Mouse (Mus musculus): Measurements from ENCODE around the gene Sephs1. TPM values are rescaled to one million over a fixed set of nuclear protein-coding genes. Genes with fewer than 3 reads are reported as not detected.
"Not testable (repeated sequence)": the region's sequence is repeated elsewhere in the genome, so short reads cannot be mapped to it uniquely, and the experiment has no call there.

The Sephs1 gene
- polyA plus RNA-seq, 1 experiment from 2014 or later: 124 TPM

DNA sequence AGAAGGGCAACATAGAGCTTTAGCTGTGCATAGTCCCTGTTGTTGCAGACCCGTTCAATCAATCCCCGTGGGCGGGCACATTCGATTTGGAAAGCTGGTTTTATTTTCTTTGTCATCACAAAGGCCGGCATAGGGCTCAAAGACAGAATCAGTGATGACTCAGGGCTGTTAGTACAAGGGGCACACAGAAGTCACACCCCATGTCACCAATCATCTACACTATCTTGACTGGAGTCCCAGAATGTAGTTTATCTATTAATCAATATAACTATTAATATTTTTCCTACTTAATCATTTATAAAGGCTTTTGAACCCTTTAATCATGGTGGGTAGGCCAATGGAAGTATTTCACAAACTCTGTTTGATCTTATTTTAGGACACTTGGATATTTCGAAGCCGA is 56.6 kb downstream of the Sephs1 start:
- Histone ChIP-seq H3K4me3 (no peak overlapping the region), H3K36me3 (peaks cover 15% of the 10 kb centered on the region; the same call in 1 of the 2 replicates), H3K27ac (replicated peaks) (no peak overlapping the region), H3K27me3 (no peaks in the 10 kb centered on the region), H3K4me1 (no peaks in the 10 kb centered on the region), H3K9me3 (no peaks in the 10 kb centered on the region), H3K4me2 (replicated peaks) (no peak overlapping the region), H3K9ac (replicated peaks) (no peak overlapping the region)
- 91% methylated on average over 7 of the region's 7 CpGs for WGBS
- ATAC-seq (ENCODE audit: low FRiP score, low read depth): no peak

DNA sequence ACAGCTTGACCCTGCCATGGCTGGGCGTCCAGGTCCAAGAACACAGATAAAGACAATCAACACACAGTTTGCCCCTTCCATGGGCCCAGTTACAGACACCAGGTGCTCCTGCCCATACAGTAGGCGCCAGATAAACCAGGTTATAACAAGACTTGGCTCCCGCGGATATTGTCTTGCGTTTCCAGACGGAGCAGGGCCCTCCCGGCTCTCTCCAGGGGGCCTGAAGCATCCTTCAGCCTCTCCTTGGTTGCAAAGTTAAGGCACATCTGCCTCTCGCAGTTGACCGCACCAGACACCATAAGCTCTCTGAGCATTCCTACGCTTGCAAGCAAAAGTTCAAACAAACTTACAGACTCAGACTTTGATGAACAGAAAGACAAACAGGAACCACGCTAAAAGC is 59.5 kb downstream of the Sephs1 start:
- H3K27me3 ChIP-seq: no peaks in the 10 kb centered on the region
- no peak overlapping the region for H3K9ac ChIP-seq (replicated peaks)
- no peak overlapping the region for H3K27ac ChIP-seq (replicated peaks)
- WGBS: 92% methylated on average over 11 of the region's 11 CpGs
- no peak overlapping the region for H3K4me3 ChIP-seq
- H3K9me3 ChIP-seq: 0 out of 2 replicates have a peak, but pooled peaks cover 6% of the 10 kb centered on the region
- no peaks in the 10 kb centered on the region for H3K4me1 ChIP-seq
- H3K36me3 ChIP-seq: peaks cover 15% of the 10 kb centered on the region; the same call in 1 of the 2 replicates
- H3K4me2 ChIP-seq (replicated peaks): no peak overlapping the region
- ATAC-seq (ENCODE audit: low FRiP score, low read depth): no peak

DNA sequence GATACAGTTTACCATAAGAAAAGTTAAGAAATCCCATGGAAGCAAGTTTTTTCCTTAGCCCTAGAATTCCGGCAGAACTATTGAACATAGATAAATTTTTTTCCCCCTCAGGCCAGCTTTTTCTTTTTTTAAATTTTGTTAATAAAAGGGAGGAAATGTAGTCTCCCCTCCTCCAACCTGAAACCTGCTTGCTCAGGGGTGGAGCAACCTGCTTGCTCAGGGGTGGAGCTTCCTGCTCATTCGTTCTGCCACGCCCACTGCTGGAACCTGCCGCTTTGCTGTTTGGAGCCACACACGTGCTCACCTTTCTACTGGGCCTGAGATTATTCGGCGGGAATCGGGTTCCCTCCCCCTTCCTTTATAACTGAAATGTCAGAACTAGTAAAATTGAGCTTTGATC is 68.3 kb downstream of the Sephs1 start:
- not testable (repeated sequence) for H3K36me3 ChIP-seq; H3K9me3 ChIP-seq; H3K4me2 ChIP-seq (replicated peaks); H3K9ac ChIP-seq (replicated peaks); H3K4me1 ChIP-seq; H3K27ac ChIP-seq (replicated peaks); H3K27me3 ChIP-seq; ATAC-seq (ENCODE audit: low FRiP score, low read depth); H3K4me3 ChIP-seq
- 94% methylated on average over 6 of the region's 8 CpGs for WGBS

DNA sequence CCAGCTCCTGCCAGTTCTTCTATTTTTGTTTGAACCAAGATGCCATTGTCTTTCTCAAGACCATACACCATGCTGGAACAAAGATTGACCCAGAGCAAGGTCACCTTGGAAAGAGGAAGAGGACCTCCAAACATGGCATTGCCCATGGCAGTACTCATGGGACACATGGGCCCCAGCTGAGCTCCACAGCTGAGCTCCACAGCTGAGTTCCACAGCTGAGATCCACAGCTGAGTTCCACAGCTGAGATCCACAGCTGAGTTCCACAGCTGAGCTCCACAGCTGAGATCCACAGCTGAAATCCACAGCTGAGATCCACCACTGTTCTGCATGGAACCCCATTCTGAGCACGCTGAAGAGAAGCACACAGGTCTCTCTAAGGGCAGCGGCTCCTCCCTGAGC is 69.6 kb downstream of the Sephs1 start:
- H3K9ac ChIP-seq (replicated peaks): no peak overlapping the region
- no peak overlapping the region for H3K4me3 ChIP-seq
- H3K9me3 ChIP-seq: no peaks in the 10 kb centered on the region
- 93% methylated on average over 2 of the region's 2 CpGs for WGBS
- H3K36me3 ChIP-seq: no peaks in the 10 kb centered on the region
- H3K27ac ChIP-seq (replicated peaks): no peak overlapping the region
- no peak for ATAC-seq (ENCODE audit: low FRiP score, low read depth)
- no peak overlapping the region for H3K4me2 ChIP-seq (replicated peaks)
- no peaks in the 10 kb centered on the region for H3K4me1 ChIP-seq
- no peaks in the 10 kb centered on the region for H3K27me3 ChIP-seq

DNA sequence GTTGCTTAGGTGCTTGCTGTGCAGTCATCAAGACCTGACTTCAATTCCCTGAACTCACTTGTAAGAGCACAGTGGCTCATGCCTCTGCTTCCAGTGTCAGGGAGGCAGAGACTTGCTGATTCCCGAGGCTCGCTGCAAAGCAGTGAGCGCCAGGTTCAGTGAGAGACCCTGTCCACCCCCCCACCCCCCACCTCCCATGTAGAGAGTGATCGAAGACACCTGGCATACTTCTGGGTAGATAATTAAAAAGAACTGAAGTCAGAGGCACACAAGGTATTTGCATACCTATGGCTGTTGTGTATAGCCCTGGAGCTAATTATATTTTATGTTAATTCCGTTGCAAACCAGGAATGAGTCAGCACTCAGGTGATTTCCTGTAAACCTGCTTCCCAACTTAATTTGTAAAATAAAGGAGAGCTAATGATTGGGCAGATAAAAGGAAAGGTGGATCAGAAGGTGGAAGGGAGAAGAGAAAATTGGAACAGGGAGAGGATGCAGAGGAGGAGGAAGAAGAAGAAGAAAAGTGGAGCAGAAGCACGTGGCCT is 72.9 kb downstream of the Sephs1 start:
- H3K9me3 ChIP-seq: no peaks in the 10 kb centered on the region
- H3K27ac ChIP-seq (replicated peaks): no peak overlapping the region
- H3K4me1 ChIP-seq: no peaks in the 10 kb centered on the region
- H3K36me3 ChIP-seq: no peaks in the 10 kb centered on the region
- no peak overlapping the region for H3K9ac ChIP-seq (replicated peaks)
- ATAC-seq (ENCODE audit: low FRiP score, low read depth): no peak
- H3K4me2 ChIP-seq (replicated peaks): no peak overlapping the region
- 89% methylated on average over 6 of the region's 6 CpGs for WGBS
- H3K4me3 ChIP-seq: no peak overlapping the region
- H3K27me3 ChIP-seq: no peaks in the 10 kb centered on the region

DNA sequence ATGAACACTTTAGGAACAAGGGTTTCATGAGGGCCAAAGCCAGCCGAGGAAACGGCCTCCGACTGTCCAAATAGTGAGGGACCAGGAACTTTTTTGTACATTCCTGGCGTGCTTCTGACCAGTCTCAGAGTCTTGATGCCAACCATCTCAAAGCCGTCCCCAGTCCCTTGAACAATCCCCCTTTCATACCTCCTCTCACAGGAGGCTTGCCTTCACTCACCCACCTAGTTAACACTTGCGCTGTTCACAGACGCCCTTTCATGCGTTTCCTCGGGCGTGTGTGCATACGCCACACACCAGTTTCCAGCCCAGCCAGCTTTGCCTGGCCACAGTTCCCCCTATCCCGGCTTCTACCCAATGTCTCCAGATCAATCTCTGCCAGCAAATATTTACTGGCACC is 76.7 kb downstream of the Sephs1 start:
- Histone ChIP-seq H3K27me3 (no peaks in the 10 kb centered on the region), H3K4me3 (no peak overlapping the region), H3K9me3 (no peaks in the 10 kb centered on the region), H3K36me3 (no peaks in the 10 kb centered on the region), H3K4me1 (no peaks in the 10 kb centered on the region), H3K27ac (replicated peaks) (no peak overlapping the region), H3K4me2 (replicated peaks) (no peak overlapping the region), H3K9ac (replicated peaks) (no peak overlapping the region)
- WGBS: 91% methylated on average over 12 of the region's 12 CpGs
- ATAC-seq (ENCODE audit: low FRiP score, low read depth): no peak

Other genes with a start within 250 kb of the Sephs1 start
- gene Prpf18, start 229.5 kb upstream of the Sephs1 start, polyA plus RNA-seq (2016; fragmentation: Nextera tagmentation; extraction: Ambion mirVana): 56.4 and 59.2 TPM in 2 replicates
- 7.0 and 7.2 TPM in 2 replicates for gene Bend7, start 163.7 kb upstream of the Sephs1 start, polyA plus RNA-seq (2016; fragmentation: Nextera tagmentation; extraction: Ambion mirVana)
- 41.9 and 42.0 TPM in 2 replicates for gene Phyh, start 37.5 kb downstream of the Sephs1 start, polyA plus RNA-seq (2016; fragmentation: Nextera tagmentation; extraction: Ambion mirVana)
- 0.65 TPM in 1 of 2 replicates, not detected in the other for gene Ucma, start 94.6 kb downstream of the Sephs1 start, polyA plus RNA-seq (2016; fragmentation: Nextera tagmentation; extraction: Ambion mirVana)
- gene Mcm10, start 131.2 kb downstream of the Sephs1 start, polyA plus RNA-seq (2016; fragmentation: Nextera tagmentation; extraction: Ambion mirVana): 30.0 and 32.3 TPM in 2 replicates
- 3.3 and 4.2 TPM in 2 replicates for gene Optn, start 182.5 kb downstream of the Sephs1 start, polyA plus RNA-seq (2016; fragmentation: Nextera tagmentation; extraction: Ambion mirVana)

Measured in midbrain, embryonic 12.5 days (tissue).